Mouse (Mus musculus): ENCODE data around the gene Pfpl.

GRCm38 (mm10) chr19:12413737-12414136 lies 14.0 kb upstream of the Pfpl start:
- TF ChIP-seq POLR2A (IDR thresholded peaks at IDR 0.05; ENCODE audit: insufficient read depth, low read depth, low read length): no peak
- no peak for TF ChIP-seq CTCF (IDR thresholded peaks at IDR 0.05; ENCODE audit: insufficient read depth, low read depth, low read length)

Data from olfactory bulb, adult 2 months (tissue).